Mouse (Mus musculus): Measurements from ENCODE around the gene Mgat4c.

Mgat4c gene

DNA sequence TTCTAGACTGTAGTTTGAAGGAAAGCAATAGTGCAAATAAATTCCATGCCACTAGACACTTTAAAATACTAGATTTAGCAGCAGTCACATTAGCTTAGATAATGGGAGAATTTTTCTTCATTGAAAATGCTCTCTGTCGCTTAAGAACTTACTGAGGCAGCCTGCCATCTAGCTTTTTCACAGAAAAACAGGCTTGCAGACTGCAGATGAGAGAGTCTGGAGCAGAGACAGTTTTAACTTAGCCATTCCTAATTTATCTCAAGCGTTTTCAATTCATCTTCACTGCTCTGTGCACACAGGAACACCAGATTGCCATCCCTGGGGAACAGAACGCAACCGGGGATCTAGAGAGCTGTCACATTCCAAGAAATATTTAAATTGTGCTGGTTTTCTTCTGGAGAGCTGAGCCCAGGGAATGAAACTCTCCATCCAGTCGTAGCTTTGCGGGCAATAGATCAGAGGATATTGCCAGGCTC lies at the start of gene Mgat4c:
Gene Mgat4c, plus strand, starts transcription at position 51 of the 476 bp plus-strand sequence.
- no peak for DNase-seq (ENCODE audit: low spot score)

DNA sequence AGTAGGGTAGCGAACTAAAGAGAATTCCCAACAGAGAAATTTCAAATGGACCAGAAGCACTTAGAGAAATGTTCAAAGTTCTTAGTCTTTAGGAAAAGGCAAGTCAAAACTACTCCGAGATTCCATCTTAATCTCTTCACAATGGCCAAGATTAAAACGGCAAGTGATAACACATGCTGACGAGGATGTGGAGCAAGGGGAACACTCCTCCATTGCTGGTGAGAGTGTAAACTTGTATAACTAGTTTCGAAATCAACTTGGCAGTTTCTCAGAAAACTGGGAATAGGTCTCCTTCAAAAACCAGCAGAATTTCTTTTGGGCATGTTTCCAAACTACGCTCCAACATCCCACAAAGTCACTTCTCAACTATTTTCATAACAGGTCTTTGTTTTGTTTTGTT lies 46.0 kb upstream of the Mgat4c start:
- DNase-seq (ENCODE audit: low spot score), result no peak

DNA sequence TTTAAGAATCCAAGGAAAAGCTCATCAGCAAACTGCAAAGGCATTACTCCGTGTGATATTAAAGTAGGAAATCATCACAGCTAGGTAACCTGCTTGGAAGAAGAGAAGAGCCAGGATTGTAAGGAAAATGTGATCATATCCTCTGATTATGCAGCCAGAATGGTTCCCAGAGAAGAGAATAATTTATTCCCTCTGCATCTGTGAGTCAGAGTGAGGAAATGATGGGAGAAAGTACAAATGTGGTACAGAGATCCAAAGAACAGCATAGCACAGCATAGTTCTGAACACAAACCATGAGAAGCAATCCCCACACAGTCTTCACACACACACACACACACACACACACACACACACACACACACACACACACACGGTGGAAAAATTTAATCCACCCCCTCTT lies 40.2 kb upstream of the Mgat4c start:
- DNase-seq (ENCODE audit: low spot score), result no peak

GRCm38 (mm10) chr10:101681914-101682313 lies 627 bp downstream of the Mgat4c start:
- no peak for DNase-seq (ENCODE audit: low spot score)

- DNase-seq (ENCODE audit: low spot score), result no peak
Measured at GRCm38 (mm10) chr10:101761828-101762227, 80.5 kb downstream of the Mgat4c start.

GRCm38 (mm10) chr10:101770688-101771087 lies 89.4 kb downstream of the Mgat4c start:
- DNase-seq (ENCODE audit: low spot score), result no peak

DNA sequence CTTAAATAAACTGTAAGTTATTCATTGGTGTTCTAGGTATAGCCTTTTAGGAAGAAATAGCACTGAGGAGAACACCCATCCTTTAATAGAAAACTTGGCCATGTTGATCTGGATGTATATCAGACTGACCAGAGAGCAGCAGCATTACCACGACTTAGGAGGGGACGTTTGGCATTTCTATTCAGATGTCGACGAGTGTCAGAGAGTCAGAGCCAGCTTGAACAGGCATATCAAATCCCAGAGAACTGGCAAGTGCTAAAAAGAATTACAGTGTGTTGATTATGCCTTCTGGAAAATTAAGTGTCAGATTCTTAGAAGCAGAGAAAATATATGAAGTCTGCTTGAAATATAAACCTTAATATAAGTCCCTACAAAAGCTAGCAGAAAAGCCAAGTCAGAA lies 89.9 kb downstream of the Mgat4c start:
- no peak for DNase-seq (ENCODE audit: low spot score)

DNA sequence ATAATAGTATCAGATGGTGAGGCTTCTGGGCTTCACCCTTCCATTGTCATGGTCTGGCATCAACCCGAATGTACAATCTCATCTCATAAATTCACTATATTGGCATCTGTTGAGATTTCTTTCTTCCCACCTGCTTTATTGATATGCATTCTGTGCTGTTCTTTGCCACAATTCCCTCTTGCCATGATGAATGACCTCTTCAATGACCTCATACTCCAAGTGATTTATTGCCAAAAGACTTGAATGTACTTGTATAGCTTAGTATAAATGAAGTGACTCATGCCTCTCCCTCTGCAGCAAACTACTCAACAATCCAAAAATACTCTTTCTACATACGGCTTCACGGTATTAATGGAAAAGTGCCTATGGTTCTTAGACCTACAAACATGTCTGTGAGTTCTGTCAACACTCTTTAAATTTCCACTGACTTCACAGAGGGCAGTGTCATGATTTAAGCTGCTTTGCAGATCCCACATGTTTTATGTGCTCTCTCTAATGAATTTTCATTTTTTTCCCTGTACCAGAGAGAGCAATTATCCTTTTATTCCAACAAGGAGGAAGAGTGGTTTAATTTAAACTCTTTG lies 102.0 kb downstream of the Mgat4c start:
- DNase-seq (ENCODE audit: low spot score), result no peak

DNA sequence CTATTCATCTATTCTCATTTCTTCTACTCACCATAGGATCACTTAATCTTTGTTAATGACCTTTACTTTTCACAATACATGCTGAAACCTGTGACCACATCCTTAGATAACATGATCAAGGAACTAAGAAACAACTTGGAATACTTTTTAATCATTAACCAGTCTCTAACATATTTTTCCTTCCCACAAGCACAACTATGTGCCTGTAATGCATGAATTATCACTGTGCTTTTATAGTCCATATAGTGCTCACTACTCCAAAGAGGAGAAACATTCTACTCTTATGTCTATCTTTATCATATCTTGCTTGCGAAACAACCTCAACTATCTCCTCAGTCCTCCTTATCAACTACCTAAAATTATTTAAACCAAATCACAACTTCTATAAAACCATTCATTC lies 114.2 kb downstream of the Mgat4c start:
- DNase-seq (ENCODE audit: low spot score), result no peak

DNA sequence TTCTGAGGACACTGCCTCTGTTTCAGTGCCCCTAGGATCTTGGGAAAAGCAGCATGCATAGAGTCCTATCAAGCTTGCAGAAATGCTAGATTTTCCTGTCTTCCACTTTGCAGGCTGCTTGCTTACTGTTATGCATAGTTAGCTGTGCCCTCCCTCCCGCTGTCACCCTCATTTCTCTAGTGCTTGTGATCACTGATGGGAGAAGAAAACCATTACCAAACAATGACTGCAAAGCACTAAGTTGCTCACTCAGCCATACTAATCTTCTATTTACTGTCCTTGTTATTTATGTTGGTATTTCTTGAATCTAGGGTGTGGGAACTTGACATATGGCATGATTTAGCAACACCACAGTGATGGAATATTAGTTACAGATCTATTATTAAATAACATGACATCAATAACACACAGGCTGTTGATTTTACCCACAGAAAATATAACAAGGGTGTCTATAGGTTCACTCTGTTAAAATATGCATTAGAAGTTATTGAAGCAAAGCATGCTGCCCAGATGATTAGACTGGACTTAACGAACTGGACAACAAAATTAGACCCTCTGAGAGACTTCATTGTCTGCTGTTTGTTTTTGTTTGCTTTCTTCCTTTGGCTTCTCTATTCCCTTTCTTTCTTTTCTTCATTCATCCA lies 117.7 kb downstream of the Mgat4c start:
- DNase-seq (ENCODE audit: low spot score), result no peak

- DNase-seq (ENCODE audit: low spot score), result no peak
Measured at GRCm38 (mm10) chr10:101808768-101809167, 127.5 kb downstream of the Mgat4c start.

- no peak for DNase-seq (ENCODE audit: low spot score)
Measured at GRCm38 (mm10) chr10:101816902-101817301, 135.6 kb downstream of the Mgat4c start.

- no peak for DNase-seq (ENCODE audit: low spot score)
Measured at GRCm38 (mm10) chr10:101827944-101828343, 146.7 kb downstream of the Mgat4c start.

DNA sequence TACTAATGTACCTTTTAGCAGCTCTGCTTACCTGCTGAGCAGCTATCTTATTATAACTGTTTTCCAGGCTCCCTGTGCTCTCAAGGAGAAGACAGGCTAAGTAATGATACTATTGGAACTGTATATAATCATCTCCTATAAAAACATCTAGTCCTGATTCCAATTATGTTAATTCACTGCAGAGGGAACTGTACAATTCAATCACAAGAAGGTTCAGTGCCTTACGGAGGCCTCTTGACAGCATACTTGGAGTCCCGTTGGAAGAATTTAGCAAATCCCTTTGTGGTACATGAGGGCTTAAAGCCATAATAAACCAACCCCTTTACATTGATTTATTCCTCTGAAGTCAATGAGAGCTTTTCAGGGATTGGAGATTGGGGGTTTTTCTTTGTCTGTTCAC lies 174.8 kb downstream of the Mgat4c start:
- DNase-seq (ENCODE audit: low spot score), result no peak

GRCm38 (mm10) chr10:101889866-101890265 lies 208.6 kb downstream of the Mgat4c start:
- DNase-seq (ENCODE audit: low spot score), result no peak

GRCm38 (mm10) chr10:101917328-101917814 lies 236.1 kb downstream of the Mgat4c start:
- no peak for DNase-seq (ENCODE audit: low spot score)

- DNase-seq (ENCODE audit: low spot score), result no peak
Measured at GRCm38 (mm10) chr10:101997612-101998011, 316.3 kb downstream of the Mgat4c start.

GRCm38 (mm10) chr10:102042513-102042912 lies 361.2 kb downstream of the Mgat4c start:
- DNase-seq (ENCODE audit: low spot score), result no peak

DNA sequence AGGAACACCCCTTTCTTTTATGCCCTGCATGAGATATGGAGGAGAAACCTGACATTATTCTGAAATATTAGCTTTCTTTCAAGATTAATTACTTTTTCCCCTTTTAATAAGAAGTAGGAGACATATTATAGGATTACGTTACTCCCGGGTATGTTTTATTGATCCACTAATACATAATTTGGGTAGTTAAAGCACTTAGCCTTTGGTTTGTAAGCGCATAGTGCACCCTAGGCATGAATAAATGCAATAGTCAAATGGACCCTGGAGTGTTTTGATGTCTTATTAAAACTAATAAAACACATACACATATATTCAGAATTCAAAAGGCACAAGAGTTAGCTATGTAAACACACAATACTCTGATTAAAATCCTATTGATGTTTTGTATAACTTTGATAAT lies 374.9 kb downstream of the Mgat4c start:
- DNase-seq (ENCODE audit: low spot score), result no peak

DNA sequence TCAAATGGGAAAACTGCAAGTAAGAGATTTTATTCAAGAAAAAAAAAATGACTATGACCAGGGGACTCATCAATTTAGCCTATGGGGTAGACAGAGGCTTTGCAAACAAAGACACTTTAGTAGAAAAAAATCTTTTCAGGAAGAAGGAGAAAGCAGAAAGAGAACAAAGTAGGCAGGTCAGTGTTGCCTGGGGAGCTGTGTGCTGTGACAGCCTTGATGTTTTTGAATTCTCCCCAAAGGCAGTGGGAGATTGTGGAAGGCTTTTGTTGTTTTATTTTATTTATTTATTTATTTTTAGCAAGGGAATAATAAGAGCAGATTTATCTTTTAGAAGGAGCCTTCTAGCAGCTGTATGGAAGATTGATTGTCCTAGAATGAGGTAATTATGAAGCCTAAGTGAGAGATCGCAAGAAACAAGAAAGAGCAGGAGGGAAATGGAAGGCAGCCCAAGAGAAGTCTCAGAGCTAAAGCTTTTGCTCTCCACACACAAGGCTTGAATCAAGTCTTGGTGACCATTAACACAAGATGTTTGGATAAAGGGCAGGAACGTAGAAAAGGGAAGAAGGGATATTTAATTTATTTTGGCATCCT lies 375.8 kb downstream of the Mgat4c start:
- DNase-seq (ENCODE audit: low spot score), result peak; percentile 10

GRCm38 (mm10) chr10:102074541-102075398 lies 393.5 kb downstream of the Mgat4c start:
- no peak for DNase-seq (ENCODE audit: low spot score)

GRCm38 (mm10) chr10:102123153-102123552 lies 441.9 kb downstream of the Mgat4c start:
- DNase-seq (ENCODE audit: low spot score), result no peak

All from embryo, embryonic 10 days (tissue).